Mouse (Mus musculus) liver, embryonic 13.5 days (tissue): Measurements from ENCODE around the gene 2510009E07Rik. TPM values are rescaled to one million over a fixed set of nuclear protein-coding genes. Genes with fewer than 3 reads are reported as not detected.
"Not testable (repeated sequence)": the region's sequence is repeated elsewhere in the genome, so short reads cannot be mapped to it uniquely, and the experiment has no call there.

ENCODE experiments used
- ATAC-seq: fragments of 200-750 bp; cut with Nextera tagmentation; 2 replicates; pipeline ENCODE4 v1.8.0; 2017; ENCODE audit warnings: low read depth, mild to moderate bottlenecking, moderate number of reproducible peaks, moderate library complexity
- DNase-seq: peaks from one replicate; pipeline ENCODE4 v3.0.0; 2022
- H3K27ac ChIP-seq: fragments of 300-500 bp; sonication (generic); 2 replicates; pipeline ENCODE4 v1.5.1; 2015; ENCODE audit warnings: moderate library complexity, mild to moderate bottlenecking, inconsistent platforms
- H3K27me3 ChIP-seq: fragments of 300-500 bp; sonication (generic); 2 replicates; pipeline ENCODE4 v1.6.1; 2015; ENCODE audit warnings: mild to moderate bottlenecking, inconsistent platforms
- H3K36me3 ChIP-seq: fragments of 300-500 bp; sonication (generic); 2 replicates; pipeline ENCODE4 v1.6.1; 2015; ENCODE audit warnings: mild to moderate bottlenecking, inconsistent platforms
- H3K4me1 ChIP-seq: fragments of 300-500 bp; sonication (generic); replicated peaks from 2 replicates; pipeline ENCODE4 v1.6.1; 2015; ENCODE audit warnings: inconsistent platforms
- H3K4me2 ChIP-seq: fragments of 300-500 bp; sonication (generic); 2 replicates; pipeline ENCODE4 v1.6.1; 2015; ENCODE audit warnings: inconsistent platforms, mild to moderate bottlenecking, moderate library complexity
- H3K4me3 ChIP-seq: fragments of 300-500 bp; sonication (generic); replicated peaks from 2 replicates; pipeline ENCODE4 v1.5.1; 2015; ENCODE audit warnings: mild to moderate bottlenecking, inconsistent platforms
- H3K9ac ChIP-seq: fragments of 300-500 bp; sonication (generic); 2 replicates; pipeline ENCODE4 v1.6.1; 2015; ENCODE audit warnings: mild to moderate bottlenecking, inconsistent platforms
- H3K9me3 ChIP-seq: fragments of 300-500 bp; sonication (generic); replicated peaks from 2 replicates; pipeline ENCODE4 v1.6.1; 2016; ENCODE audit warnings: inconsistent platforms
- WGBS: fragments of 180-500 bp; shearing (Covaris S2); methylation state at CpG from one replicate; pipeline ENCODE4 v1.1.7; 2015; ENCODE audit not compliant: insufficient replicate concordance; 5-methylcytosine and 5-hydroxymethylcytosine counted together
- polyA plus RNA-seq: library from polyadenylated mRNA; unstranded; fragments of >200 nt; fragmentation: Nextera tagmentation; extraction: Ambion mirVana; gene quantifications from 2 replicates; pipeline ENCODE4 v1.2.1, GENCODE M21; 2015

The 2510009E07Rik gene
- polyA plus RNA-seq, 1 experiment from 2014 or later: 2.6 TPM

DNA sequence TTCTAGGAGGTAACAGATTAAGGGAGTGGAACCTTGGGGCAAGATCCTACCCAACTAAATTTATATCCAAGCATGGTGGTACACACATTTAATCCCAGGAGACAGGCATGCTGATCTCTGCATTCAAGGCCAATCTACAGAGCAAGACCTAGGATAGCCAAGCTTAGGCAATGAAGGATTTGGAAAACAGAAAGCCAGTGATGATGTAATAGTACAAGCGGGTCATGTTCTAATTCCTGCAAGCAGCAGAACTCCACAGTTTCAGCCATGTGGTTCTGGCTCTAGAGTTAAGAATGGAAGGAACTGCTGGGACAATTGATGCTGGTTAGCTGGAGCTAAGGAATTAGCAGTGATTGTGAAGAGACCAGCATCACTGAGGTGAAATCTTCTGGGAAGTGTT, 20.8 kb downstream of the 2510009E07Rik start:
- DNase-seq, H3K4me1 ChIP-seq, H3K9ac ChIP-seq, H3K4me2 ChIP-seq, ATAC-seq, H3K27me3 ChIP-seq, H3K27ac ChIP-seq, H3K36me3 ChIP-seq, H3K4me3 ChIP-seq, H3K9me3 ChIP-seq: not testable (repeated sequence)
- 69% methylated on average over 1 of the region's 1 CpGs for WGBS

DNA sequence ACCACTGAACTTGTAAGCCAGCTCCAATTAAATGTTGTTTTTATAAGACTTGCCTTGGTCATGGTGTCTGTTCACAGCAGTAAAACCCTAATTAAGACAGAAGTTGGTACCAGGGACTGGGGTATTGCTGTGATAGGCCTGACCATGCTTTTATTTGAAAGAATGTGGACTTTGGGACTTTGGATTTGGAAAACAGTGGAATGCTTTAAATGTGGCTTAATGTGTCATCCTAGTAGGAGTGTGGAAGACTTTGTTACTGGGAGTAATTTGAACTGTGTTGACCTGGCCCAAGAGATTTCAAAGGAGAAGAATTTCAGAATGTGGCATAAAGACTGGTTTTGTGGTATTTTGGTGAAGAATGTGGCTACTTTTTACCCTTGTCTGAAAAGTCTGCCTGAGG, 21.4 kb downstream of the 2510009E07Rik start:
- not testable (repeated sequence) for H3K4me3 ChIP-seq, ATAC-seq, H3K9me3 ChIP-seq, H3K4me2 ChIP-seq, DNase-seq, H3K27ac ChIP-seq, H3K9ac ChIP-seq, H3K4me1 ChIP-seq, H3K27me3 ChIP-seq, H3K36me3 ChIP-seq

- no peak overlapping the region for H3K9ac ChIP-seq
- DNase-seq: no peak
Measured at GRCm38 (mm10) chr16:21671878-21672277, 22.6 kb downstream of the 2510009E07Rik start.

GRCm38 (mm10) chr16:21665423-21665986, 29.0 kb downstream of the 2510009E07Rik start:
- ATAC-seq (no peak), DNase-seq (no peak)
- H3K4me3 ChIP-seq: no peak overlapping the region
- H3K4me2 ChIP-seq: no peak overlapping the region
- no peak overlapping the region for H3K9ac ChIP-seq
- no peak overlapping the region for H3K27ac ChIP-seq
- H3K4me1 ChIP-seq: no peaks in the 10 kb centered on the region
- no peaks in the 10 kb centered on the region for H3K36me3 ChIP-seq
- no peaks in the 10 kb centered on the region for H3K9me3 ChIP-seq
- 39% methylated on average over 4 of the region's 4 CpGs for WGBS
- H3K27me3 ChIP-seq: peaks cover 9% of the 10 kb centered on the region; the same call in 1 of the 2 replicates

More at GRCm38 (mm10) chr16:21671878-21672277, 22.6 kb downstream of the 2510009E07Rik start:
- H3K4me3 ChIP-seq: no peak overlapping the region
- no peak for ATAC-seq
- WGBS: 51% methylated on average over 4 of the region's 4 CpGs
- no peak overlapping the region for H3K4me2 ChIP-seq
- no peaks in the 10 kb centered on the region for H3K4me1 ChIP-seq
- no peaks in the 10 kb centered on the region for H3K27me3 ChIP-seq
- H3K9me3 ChIP-seq: no peaks in the 10 kb centered on the region
- H3K27ac ChIP-seq: no peak overlapping the region
- H3K36me3 ChIP-seq: no peaks in the 10 kb centered on the region

DNA sequence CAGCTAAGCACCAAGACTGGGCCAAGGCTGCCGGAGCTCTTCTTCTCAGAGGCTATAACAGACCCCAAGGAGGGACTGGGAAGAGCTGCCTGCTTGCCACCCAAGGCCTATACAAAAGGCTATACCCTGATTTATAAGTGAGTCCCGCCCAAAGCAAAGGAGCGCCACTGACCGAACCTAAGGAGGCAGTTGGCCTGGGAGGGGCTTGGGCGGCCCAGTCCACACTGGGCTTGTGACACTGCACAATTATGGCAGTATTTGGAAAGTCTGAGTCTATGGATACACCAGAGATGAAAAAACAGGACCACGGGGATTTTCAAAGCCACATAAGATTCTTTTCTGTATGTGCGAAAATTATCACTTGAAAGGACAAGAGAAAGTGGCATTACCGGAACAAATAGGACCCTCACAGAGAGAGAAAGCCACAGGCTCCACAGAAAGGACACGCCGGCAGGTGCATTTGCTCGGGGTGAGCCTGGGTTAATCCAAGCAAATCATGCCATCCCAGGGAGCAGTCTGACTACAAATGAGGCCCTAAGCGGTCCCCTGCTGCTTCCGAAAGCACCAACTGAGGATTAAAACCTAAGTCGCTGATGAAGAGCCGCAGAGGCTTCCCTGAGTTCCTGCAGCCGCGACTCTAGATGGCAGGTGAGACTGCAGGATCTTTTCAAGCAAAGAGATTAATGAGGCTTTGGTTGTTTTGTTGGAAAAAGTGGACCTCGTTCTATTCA, 29.7 kb downstream of the 2510009E07Rik start:
- DNase-seq (no peak), ATAC-seq (no peak)
- no peaks in the 10 kb centered on the region for H3K4me1 ChIP-seq
- no peaks in the 10 kb centered on the region for H3K36me3 ChIP-seq
- peaks cover 9% of the 10 kb centered on the region; the same call in 1 of the 2 replicates for H3K27me3 ChIP-seq
- H3K9me3 ChIP-seq: no peaks in the 10 kb centered on the region
- H3K4me3 ChIP-seq: no peak overlapping the region
- 51% methylated on average over 18 of the region's 18 CpGs for WGBS
- H3K4me2 ChIP-seq: no peak overlapping the region
- H3K9ac ChIP-seq: no peak overlapping the region
- H3K27ac ChIP-seq: no peak overlapping the region

DNA sequence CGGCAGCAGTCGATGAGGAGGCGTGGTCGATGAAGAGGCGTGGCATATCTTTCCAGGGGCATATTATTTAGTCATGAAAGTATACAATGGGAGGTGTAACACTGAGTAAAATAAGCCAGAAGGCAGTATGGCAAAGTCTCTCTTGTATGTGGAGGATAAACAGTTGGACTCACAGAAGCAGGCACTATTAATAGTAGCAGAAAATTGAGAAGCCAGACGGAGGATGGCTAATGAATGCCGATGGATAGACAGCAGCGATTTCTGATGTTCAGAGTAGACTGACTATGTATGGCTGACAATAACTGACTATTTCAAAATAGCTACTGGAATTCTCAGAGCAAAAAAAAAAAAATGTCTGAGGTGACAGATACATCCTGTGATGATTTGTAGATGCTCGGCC, 38.5 kb downstream of the 2510009E07Rik start:
- DNase-seq: no peak
- Histone ChIP-seq H3K4me3 (no peak overlapping the region), H3K27me3 (no peaks in the 10 kb centered on the region), H3K4me2 (no peak overlapping the region), H3K9ac (no peak overlapping the region), H3K27ac (no peak overlapping the region), H3K36me3 (0 out of 2 replicates have a peak, but pooled peaks cover 3% of the 10 kb centered on the region), H3K4me1 (no peaks in the 10 kb centered on the region), H3K9me3 (no peaks in the 10 kb centered on the region)
- ATAC-seq: no peak
- 75% methylated on average over 9 of the region's 9 CpGs for WGBS

DNA sequence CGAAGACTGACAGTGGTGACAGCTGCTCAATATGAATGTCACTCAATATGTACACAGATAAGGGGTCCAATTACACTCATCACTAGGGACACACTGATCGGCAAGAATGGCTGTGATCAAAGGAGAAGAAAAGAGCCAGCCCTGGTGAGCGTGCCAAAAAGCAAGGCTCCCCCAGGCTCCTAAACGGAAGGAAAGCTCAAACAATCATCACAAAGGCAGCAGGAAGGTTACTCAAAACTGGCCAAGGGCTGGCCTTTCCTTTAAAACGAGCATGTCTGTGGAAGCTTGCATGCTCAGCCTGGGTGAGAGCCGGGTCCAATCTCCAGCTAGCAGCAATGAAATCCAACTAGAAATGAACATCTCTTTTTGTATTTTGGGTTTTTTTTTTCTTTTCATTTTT, 39.2 kb downstream of the 2510009E07Rik start:
- WGBS: 49% methylated on average over 6 of the region's 6 CpGs
- Histone ChIP-seq H3K9me3 (no peaks in the 10 kb centered on the region), H3K4me3 (no peak overlapping the region), H3K27me3 (no peaks in the 10 kb centered on the region), H3K9ac (no peak overlapping the region), H3K27ac (no peak overlapping the region), H3K4me2 (no peak overlapping the region), H3K4me1 (no peaks in the 10 kb centered on the region), H3K36me3 (0 out of 2 replicates have a peak, but pooled peaks cover 3% of the 10 kb centered on the region)
- DNase-seq (no peak), ATAC-seq (no peak)

DNA sequence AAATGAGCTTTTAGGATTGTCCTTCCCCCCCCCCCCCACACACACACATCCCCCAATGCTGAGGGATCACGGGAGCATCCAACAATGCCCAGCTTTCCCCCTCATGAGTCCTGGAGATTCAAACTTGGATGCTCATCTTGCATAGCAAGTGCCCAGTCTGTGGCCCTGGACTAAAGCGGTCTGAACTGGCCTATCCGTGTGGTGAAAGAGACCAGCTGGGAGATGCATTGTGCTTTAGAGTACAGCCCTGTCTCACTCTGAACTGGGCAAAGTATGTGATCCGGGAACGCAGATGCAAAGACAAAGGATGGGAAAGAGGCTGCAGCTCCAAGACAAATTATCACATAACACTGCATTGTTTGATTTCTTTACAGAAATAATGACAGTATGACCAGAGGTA, 40.1 kb downstream of the 2510009E07Rik start:
- no peak for ATAC-seq

GRCm38 (mm10) chr16:21653151-21653550, 41.3 kb downstream of the 2510009E07Rik start:
- Histone ChIP-seq H3K9ac (no peak overlapping the region), H3K4me3 (no peak overlapping the region), H3K4me1 (peaks cover 4% of the 10 kb centered on the region; the same call in 1 of the 2 replicates), H3K27ac (no peak overlapping the region), H3K4me2 (no peak overlapping the region), H3K27me3 (no peaks in the 10 kb centered on the region), H3K9me3 (no peaks in the 10 kb centered on the region), H3K36me3 (no peaks in the 10 kb centered on the region)
- DNase-seq (no peak), ATAC-seq (no peak)
- WGBS: 67% methylated on average over 15 of the region's 15 CpGs

More for the DNA sequence above, 40.1 kb downstream of the 2510009E07Rik start:
- no peak overlapping the region for H3K9ac ChIP-seq
- no peak overlapping the region for H3K27ac ChIP-seq
- no peaks in the 10 kb centered on the region; the same call in 1 of the 2 replicates for H3K4me1 ChIP-seq
- 73% methylated on average over 5 of the region's 5 CpGs for WGBS
- no peak overlapping the region for H3K4me3 ChIP-seq
- H3K36me3 ChIP-seq: 0 out of 2 replicates have a peak, but pooled peaks cover 2% of the 10 kb centered on the region
- DNase-seq: no peak
- no peaks in the 10 kb centered on the region for H3K9me3 ChIP-seq
- no peaks in the 10 kb centered on the region for H3K27me3 ChIP-seq
- H3K4me2 ChIP-seq: no peak overlapping the region

- 65% methylated on average over 4 of the region's 4 CpGs for WGBS
- no peaks in the 10 kb centered on the region for H3K36me3 ChIP-seq
- DNase-seq: no peak
- H3K27me3 ChIP-seq: no peaks in the 10 kb centered on the region
- no peaks in the 10 kb centered on the region for H3K9me3 ChIP-seq
- H3K4me2 ChIP-seq: no peak overlapping the region
- no peak overlapping the region for H3K4me3 ChIP-seq
- ATAC-seq: no peak
- H3K4me1 ChIP-seq: peaks cover 4% of the 10 kb centered on the region; the same call in 1 of the 2 replicates
- no peak overlapping the region for H3K9ac ChIP-seq
- no peak overlapping the region for H3K27ac ChIP-seq
Measured at GRCm38 (mm10) chr16:21651161-21651560, 43.3 kb downstream of the 2510009E07Rik start.

GRCm38 (mm10) chr16:21650289-21650688, 44.2 kb downstream of the 2510009E07Rik start:
- Histone ChIP-seq H3K9ac (no peak overlapping the region), H3K9me3 (no peaks in the 10 kb centered on the region), H3K27ac (no peak overlapping the region), H3K36me3 (no peaks in the 10 kb centered on the region), H3K4me1 (peaks cover 4% of the 10 kb centered on the region; the same call in 1 of the 2 replicates), H3K4me3 (no peak overlapping the region), H3K4me2 (no peak overlapping the region), H3K27me3 (no peaks in the 10 kb centered on the region)
- ATAC-seq (no peak), DNase-seq (no peak)
- WGBS: 79% methylated on average over 3 of the region's 3 CpGs

- H3K4me1 ChIP-seq: peaks cover 9% of the 10 kb centered on the region
- no peaks in the 10 kb centered on the region for H3K9me3 ChIP-seq
- 19% methylated on average over 4 of the region's 4 CpGs for WGBS
- no peaks in the 10 kb centered on the region for H3K27me3 ChIP-seq
- no peak overlapping the region for H3K4me3 ChIP-seq
- DNase-seq: no peak
- ATAC-seq: no peak
- no peak overlapping the region for H3K4me2 ChIP-seq
- H3K36me3 ChIP-seq: no peaks in the 10 kb centered on the region
- H3K9ac ChIP-seq: no peak overlapping the region
- H3K27ac ChIP-seq: no peak overlapping the region
Measured at GRCm38 (mm10) chr16:21648800-21649199, 45.7 kb downstream of the 2510009E07Rik start.
